Mouse (Mus musculus) ES-Bruce4 (cell line): ENCODE measurements at regions not wholly inside any gene's neighbourhood (a gene's known extent, or its start where the extent isn't known, plus 50 kb on each side); places are given as distances from the start of the nearest gene placed in this dataset.

ENCODE experiments used
- H3K27ac ChIP-seq: 2 replicates; pipeline ENCODE4 v1.5.1; 2012; ENCODE audit warnings: low read length, inconsistent platforms; ENCODE audit not compliant: insufficient read depth
- H3K27me3 ChIP-seq: 2 replicates; pipeline ENCODE4 v1.6.1; 2012; ENCODE audit warnings: mild to moderate bottlenecking, low read length, inconsistent platforms; ENCODE audit not compliant: control insufficient read depth, poor library complexity, insufficient read depth, severe bottlenecking
- H3K36me3 ChIP-seq: 2 replicates; pipeline ENCODE4 v1.6.1; 2012; ENCODE audit warnings: inconsistent platforms, mild to moderate bottlenecking, low read length, moderate library complexity; ENCODE audit not compliant: control insufficient read depth, poor library complexity, insufficient read depth, severe bottlenecking
- H3K4me1 ChIP-seq: one replicate; pipeline ENCODE4 v1.8.1; 2011; ENCODE audit warnings: low read length; ENCODE audit not compliant: control insufficient read depth, insufficient read depth
- H3K4me3 ChIP-seq: 2 replicates; pipeline ENCODE4 v1.5.1; 2011; ENCODE audit warnings: low read depth, mild to moderate bottlenecking, low read length
- H3K9ac ChIP-seq: 2 replicates; pipeline ENCODE4 v1.6.1; 2012; ENCODE audit warnings: low read depth, mild to moderate bottlenecking, inconsistent platforms; ENCODE audit not compliant: poor library complexity, severe bottlenecking
- H3K9me3 ChIP-seq: replicated peaks from 2 replicates; pipeline ENCODE4 v1.6.1; 2012; ENCODE audit warnings: mild to moderate bottlenecking, low read length, inconsistent platforms; ENCODE audit not compliant: control insufficient read depth, poor library complexity, insufficient read depth, severe bottlenecking
- CTCF ChIP-seq: IDR thresholded peaks from one replicate; pipeline ENCODE4 v1.8.1; 2011; ENCODE audit warnings: low read depth, low read length
- EP300 ChIP-seq: IDR thresholded peaks from 2 replicates; pipeline ENCODE4 v1.6.1; 2011; ENCODE audit warnings: low read depth, low read length; ENCODE audit not compliant: insufficient read depth
- POLR2A ChIP-seq: IDR thresholded peaks from one replicate; pipeline ENCODE4 v1.8.1; 2011; ENCODE audit warnings: low read length; ENCODE audit not compliant: insufficient read depth

- TF ChIP-seq EP300 (no peak), CTCF (no peak), POLR2A (no peak)
- H3K27me3 ChIP-seq: no peaks in the 10 kb centered on the region; the same call in 1 of the 2 replicates
These were observed 230.8 kb downstream of the Gm4791 start for GRCm38 (mm10) chr9:47229296-47229695.

GRCm38 (mm10) chr9:47240950-47241349, 242.4 kb downstream of the Gm4791 start:
- no peaks in the 10 kb centered on the region for H3K27me3 ChIP-seq
- H3K4me1 ChIP-seq: no peaks in the 10 kb centered on the region
- H3K4me3 ChIP-seq: no peak overlapping the region
- H3K9ac ChIP-seq: no peak overlapping the region
- no peaks in the 10 kb centered on the region for H3K9me3 ChIP-seq
- no peak for TF ChIP-seq POLR2A
- no peaks in the 10 kb centered on the region for H3K36me3 ChIP-seq
- no peak overlapping the region for H3K27ac ChIP-seq

More at GRCm38 (mm10) chr9:47229296-47229695, 230.8 kb downstream of the Gm4791 start:
- Histone ChIP-seq H3K9me3 (no peaks in the 10 kb centered on the region), H3K9ac (no peak overlapping the region), H3K4me3 (no peak overlapping the region), H3K27ac (no peak overlapping the region), H3K36me3 (no peaks in the 10 kb centered on the region), H3K4me1 (no peaks in the 10 kb centered on the region)

- H3K4me3 ChIP-seq: no peak overlapping the region
- TF ChIP-seq CTCF: no peak
- TF ChIP-seq EP300: no peak
- TF ChIP-seq POLR2A: no peak
- no peaks in the 10 kb centered on the region for H3K36me3 ChIP-seq
These were observed 243.5 kb downstream of the Gm4791 start for GRCm38 (mm10) chr9:47242051-47242450.

GRCm38 (mm10) chr9:47242526-47242925, 244.0 kb downstream of the Gm4791 start:
- no peak overlapping the region for H3K27ac ChIP-seq
- no peaks in the 10 kb centered on the region for H3K9me3 ChIP-seq
- no peak overlapping the region for H3K4me3 ChIP-seq
- H3K36me3 ChIP-seq: no peaks in the 10 kb centered on the region
- no peaks in the 10 kb centered on the region for H3K4me1 ChIP-seq
- no peaks in the 10 kb centered on the region for H3K27me3 ChIP-seq
- no peak overlapping the region for H3K9ac ChIP-seq
- TF ChIP-seq POLR2A (no peak), CTCF (no peak), EP300 (no peak)

More at GRCm38 (mm10) chr9:47242051-47242450, 243.5 kb downstream of the Gm4791 start:
- Histone ChIP-seq H3K9ac (no peak overlapping the region), H3K27ac (no peak overlapping the region), H3K9me3 (no peaks in the 10 kb centered on the region), H3K4me1 (no peaks in the 10 kb centered on the region), H3K27me3 (no peaks in the 10 kb centered on the region)

- no peak overlapping the region for H3K4me3 ChIP-seq
- no peaks in the 10 kb centered on the region for H3K4me1 ChIP-seq
- no peak overlapping the region for H3K27ac ChIP-seq
- H3K9me3 ChIP-seq: no peaks in the 10 kb centered on the region
- no peaks in the 10 kb centered on the region for H3K27me3 ChIP-seq
- no peak for TF ChIP-seq POLR2A
- no peak for TF ChIP-seq EP300
- TF ChIP-seq CTCF: no peak
- H3K36me3 ChIP-seq: no peaks in the 10 kb centered on the region
- H3K9ac ChIP-seq: no peak overlapping the region
These were observed 250.5 kb downstream of the Gm4791 start for GRCm38 (mm10) chr9:47249029-47249428.

- no peaks in the 10 kb centered on the region for H3K27me3 ChIP-seq
- TF ChIP-seq POLR2A: no peak
- no peak for TF ChIP-seq CTCF
- no peak for TF ChIP-seq EP300
- H3K4me1 ChIP-seq: no peaks in the 10 kb centered on the region
These were observed 252.6 kb downstream of the Gm4791 start for GRCm38 (mm10) chr9:47251160-47251559.

More at GRCm38 (mm10) chr9:47251160-47251559, 252.6 kb downstream of the Gm4791 start:
- Histone ChIP-seq H3K9ac (no peak overlapping the region), H3K27ac (no peak overlapping the region), H3K36me3 (no peaks in the 10 kb centered on the region), H3K4me3 (no peak overlapping the region), H3K9me3 (no peaks in the 10 kb centered on the region)
